Mouse (Mus musculus): Measurements from ENCODE around the gene Cd59a.
"Not testable (repeated sequence)": the region's sequence is repeated elsewhere in the genome, so short reads cannot be mapped to it uniquely, and the experiment has no call there.

Cd59a gene

GRCm38 (mm10) chr2:104109021-104109420 is 13.4 kb downstream of the Cd59a start:
- not testable (repeated sequence) for DNase-seq (ENCODE audit: low read depth)

GRCm38 (mm10) chr2:104109528-104109927 is 13.9 kb downstream of the Cd59a start:
- no peak for DNase-seq (ENCODE audit: low read depth)

- DNase-seq (ENCODE audit: low read depth) = no peak
Measured at GRCm38 (mm10) chr2:104110031-104110430, 14.4 kb downstream of the Cd59a start.

GRCm38 (mm10) chr2:104111170-104111797 is 15.7 kb downstream of the Cd59a start:
- DNase-seq (ENCODE audit: low read depth) = not testable (repeated sequence)

GRCm38 (mm10) chr2:104113563-104113962 is 18.0 kb downstream of the Cd59a start:
- DNase-seq (ENCODE audit: low read depth) = not testable (repeated sequence)

DNA sequence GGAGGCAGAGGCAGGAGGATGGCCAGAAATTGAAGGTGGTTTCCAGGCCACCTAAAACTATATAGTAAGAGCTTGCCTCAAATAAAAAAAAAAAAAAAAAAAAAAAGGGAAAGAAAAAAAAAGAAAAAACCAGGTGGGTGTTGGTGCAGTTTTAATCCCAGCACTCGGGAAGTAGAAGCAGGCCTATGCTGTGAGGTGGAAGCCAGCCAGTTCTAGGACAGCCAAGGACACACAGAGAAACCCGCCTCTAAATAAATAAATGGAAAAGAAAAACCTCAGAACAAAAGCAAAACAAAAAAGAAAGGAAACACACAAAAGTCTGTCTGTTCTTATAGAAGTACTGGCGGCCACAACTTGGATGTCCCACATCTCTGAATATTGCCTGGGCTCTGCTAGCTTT is 19.3 kb downstream of the Cd59a start:
- DNase-seq (ENCODE audit: low read depth) = no peak

DNA sequence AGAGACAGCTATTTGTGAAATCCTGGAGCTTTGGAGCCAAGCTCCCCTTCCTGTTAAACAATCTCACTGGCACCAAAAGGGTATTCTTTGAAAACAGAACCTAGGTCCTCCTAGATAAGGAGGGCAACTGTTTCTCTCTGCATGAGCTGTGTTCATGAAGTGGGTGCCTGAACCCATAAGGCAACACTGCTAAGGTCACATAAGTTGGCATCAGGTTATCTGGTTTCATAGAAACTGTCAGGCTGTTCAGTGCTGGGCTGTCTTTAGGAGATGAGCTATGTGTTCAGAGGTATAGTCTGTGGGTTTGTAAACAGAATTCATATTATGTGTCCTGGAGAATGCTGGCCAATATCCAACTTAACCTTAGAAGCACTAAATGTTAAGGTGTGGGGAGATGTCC is 21.6 kb downstream of the Cd59a start:
- peak; percentile 54 for DNase-seq (ENCODE audit: low read depth)

DNA sequence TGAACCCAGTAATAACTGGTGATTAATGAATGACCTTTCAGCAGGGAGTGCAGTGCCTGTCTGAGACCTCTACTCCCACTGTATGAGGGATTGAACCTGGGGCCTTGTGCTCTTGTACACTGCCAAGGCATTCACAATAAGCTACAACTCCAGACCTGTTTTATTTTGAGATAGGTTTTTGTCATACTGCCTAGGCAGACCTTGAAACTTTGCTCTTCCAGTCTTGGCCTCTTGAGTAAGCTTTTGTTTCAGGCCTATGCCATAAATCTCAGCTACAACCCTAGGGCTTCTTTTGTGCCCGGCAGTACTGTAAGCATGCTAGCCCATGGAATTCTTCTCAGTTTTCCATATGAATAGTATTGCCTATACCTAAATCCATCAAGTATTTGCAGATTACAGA is 23.5 kb downstream of the Cd59a start:
- DNase-seq (ENCODE audit: low read depth) = no peak

DNA sequence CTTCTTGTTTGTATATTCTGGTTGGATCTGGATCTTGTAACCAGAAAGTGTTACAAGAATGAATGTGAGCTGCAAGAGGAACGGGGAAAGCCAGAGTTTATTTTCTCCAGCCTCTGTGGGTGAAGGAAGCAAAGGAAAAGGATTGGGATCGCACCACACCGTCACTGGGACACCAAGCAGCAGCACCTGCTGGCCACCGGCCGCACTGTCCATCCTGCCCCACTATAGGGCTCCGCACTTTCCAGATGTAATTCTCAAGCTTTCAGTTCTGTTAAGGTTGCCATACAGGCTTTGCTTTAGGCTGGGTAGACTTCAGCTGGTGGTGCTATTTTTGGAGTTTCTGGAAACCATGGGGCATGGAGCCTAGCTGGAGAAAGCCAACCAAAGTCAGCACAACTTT is 24.7 kb downstream of the Cd59a start:
- DNase-seq (ENCODE audit: low read depth) = no peak

- DNase-seq (ENCODE audit: low read depth) = peak; percentile 89
Measured at GRCm38 (mm10) chr2:104121681-104122504, 26.3 kb downstream of the Cd59a start.

GRCm38 (mm10) chr2:104122505-104123378 is 27.1 kb downstream of the Cd59a start, which contains the start of gene A930018P22Rik:
Gene A930018P22Rik (plus strand): TSS chr2:104122769.
- DNase-seq (ENCODE audit: low read depth) = peak; percentile 96

DNA sequence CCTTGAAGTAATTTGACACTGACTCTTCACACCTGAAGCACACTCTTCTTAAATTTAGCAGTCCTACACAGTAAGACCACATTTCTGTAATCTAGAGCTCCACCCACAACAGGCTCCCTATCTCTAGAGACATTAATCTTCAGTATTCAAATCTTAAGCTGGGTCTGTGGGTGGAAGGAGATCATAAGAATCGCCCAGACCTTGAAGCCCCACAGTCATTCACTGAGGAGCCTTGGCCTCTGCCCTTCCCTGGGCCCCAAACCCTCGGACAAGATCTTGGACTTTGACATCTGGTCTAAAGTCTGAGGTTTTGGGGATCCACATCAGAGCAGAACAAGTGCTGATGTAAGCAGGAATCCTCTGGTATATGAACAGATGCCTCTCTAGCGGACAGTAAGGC is 27.9 kb downstream of the Cd59a start:
- DNase-seq (ENCODE audit: low read depth) = peak; percentile 63

- peak; percentile 70 for DNase-seq (ENCODE audit: low read depth)
Measured at GRCm38 (mm10) chr2:104124071-104124470, 28.5 kb downstream of the Cd59a start.

GRCm38 (mm10) chr2:104128803-104129531 is 33.4 kb downstream of the Cd59a start:
- no peak for DNase-seq (ENCODE audit: low read depth)

DNA sequence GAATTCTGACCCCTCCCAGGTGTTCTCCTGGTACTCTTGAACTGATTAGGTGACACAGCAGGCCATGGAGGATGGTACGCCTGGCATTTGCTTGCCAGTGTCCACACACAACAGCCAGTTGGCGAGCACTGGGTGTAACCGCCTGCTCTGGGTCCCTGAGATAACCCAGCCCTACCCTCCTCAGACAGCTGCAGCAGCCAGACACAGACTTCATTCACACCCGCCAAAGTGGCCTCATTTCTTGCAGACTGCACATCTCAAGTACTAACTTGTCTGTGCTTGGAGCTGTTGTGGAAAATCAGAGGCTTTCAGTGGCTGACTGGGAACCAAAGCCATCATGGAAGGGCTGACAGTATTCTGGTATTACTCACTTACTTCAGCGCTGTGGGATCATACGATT is 34.6 kb downstream of the Cd59a start:
- DNase-seq (ENCODE audit: low read depth) = peak; percentile 74

- no peak for DNase-seq (ENCODE audit: low read depth)
Measured at GRCm38 (mm10) chr2:104130969-104131368, 35.4 kb downstream of the Cd59a start.

GRCm38 (mm10) chr2:104132266-104132859 is 36.8 kb downstream of the Cd59a start:
- DNase-seq (ENCODE audit: low read depth) = no peak

GRCm38 (mm10) chr2:104133042-104133810 is 37.6 kb downstream of the Cd59a start:
- no peak for DNase-seq (ENCODE audit: low read depth)

DNA sequence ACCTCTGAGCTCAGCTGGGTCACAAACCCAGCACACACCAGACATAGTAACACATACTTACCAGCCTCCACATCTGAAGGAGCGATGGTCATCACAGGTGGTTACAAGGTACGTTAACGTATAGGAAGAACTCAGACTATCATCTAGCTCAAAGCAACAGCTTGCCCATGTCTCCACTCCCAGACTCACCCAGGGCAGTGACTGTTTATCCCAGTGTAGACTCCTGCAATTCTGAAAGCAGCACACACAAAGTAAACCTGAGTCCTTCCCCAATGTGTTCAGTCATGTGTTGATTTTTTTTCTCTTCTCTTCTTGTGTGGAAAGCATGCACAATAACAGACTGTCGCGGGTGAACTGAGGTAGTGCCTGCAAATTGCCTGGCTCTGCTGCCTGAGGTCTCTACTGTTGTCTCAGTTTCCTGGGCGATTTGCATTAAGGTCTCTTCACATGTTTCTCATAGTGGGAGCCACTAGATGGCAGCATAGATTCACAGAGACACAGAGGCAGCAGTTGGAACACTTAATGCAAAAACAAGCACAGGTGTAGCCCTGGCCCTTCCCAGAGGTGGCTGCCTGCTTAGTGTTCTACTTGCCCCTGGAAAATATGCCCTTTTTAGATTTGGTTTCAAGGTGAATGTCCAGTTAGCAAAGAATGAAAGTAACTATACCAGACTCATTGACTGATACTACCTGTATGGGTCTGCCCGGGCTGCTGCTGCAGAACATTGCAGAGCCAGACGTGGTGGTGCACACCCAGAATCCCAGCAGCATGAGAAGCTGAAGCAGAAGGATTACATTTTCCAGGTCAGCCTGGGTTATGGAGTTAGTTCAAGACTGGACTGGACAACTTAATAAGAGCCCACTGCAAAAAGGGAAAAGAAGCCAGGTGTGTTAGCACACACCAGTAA is 38.8 kb downstream of the Cd59a start:
- peak; percentile 76 for DNase-seq (ENCODE audit: low read depth)

Data from c-Kit-positive CD71-positive TER-119-negative erythroid progenitor cells, embryonic 14.5 days (primary cell).